9 mouse cellular contexts compared by ENCODE assay signal in the genomic region with DNA sequence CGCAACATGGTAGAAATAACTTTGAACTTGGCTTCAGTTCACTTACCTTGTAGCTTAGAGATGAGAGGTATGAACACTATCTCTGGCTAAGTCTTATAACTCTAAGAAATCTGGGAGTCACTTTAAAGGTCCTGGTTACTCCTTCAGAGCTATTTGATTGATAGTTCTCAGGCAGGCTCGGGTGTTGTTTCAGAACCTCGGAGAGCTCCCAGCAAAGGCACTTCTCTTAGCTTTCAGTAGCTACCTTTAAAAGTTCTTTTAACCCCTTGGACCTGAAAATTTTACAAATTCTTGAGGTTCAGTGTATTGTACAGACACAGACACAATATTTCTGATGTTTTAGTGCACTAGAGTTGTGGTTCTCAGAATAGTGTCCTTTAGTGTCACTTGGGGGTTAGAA. TPM values are rescaled to one million over a fixed set of nuclear protein-coding genes. Genes with fewer than 3 reads are reported as not detected.
DNase-seq lines count a peak whose midpoint lies in the region; ATAC-seq and TF ChIP-seq lines count a peak whose summit lies in the region.
"Had no signal": no experiment of that assay in that cellular context is flagged by ENCODE, and none has a peak within 500 bp of the region (broad histone marks: within the 10 kb centered on the region; RNA-seq: fewer than 3 reads in every experiment).

No protein-coding gene starts in this region.

- H3K27ac ChIP-seq in hindbrain, embryonic 10.5 days, result no peak overlapping the region
- no peak overlapping the region for H3K27ac ChIP-seq in hindbrain, embryonic 16.5 days (ENCODE audit: low read depth, low read length)
- no peak overlapping the region for H3K27ac ChIP-seq in ES-E14 (ENCODE audit: insufficient read depth, low read depth, low read length, poor library complexity, severe bottlenecking)
- H3K27ac ChIP-seq: limb, embryonic 13.5 days had no signal

- H3K4me1 ChIP-seq in hindbrain, embryonic 10.5 days (replicated peaks), result no peaks in the 10 kb centered on the region
- H3K4me1 ChIP-seq in hindbrain, embryonic 16.5 days (ENCODE audit: control insufficient read depth, insufficient read depth, low read depth, low read length), result no peaks in the 10 kb centered on the region
- H3K4me1 ChIP-seq in ES-E14 (ENCODE audit: control insufficient read depth in 2 of 2, insufficient read depth in 2 of 2, low read length in 2 of 2, poor library complexity in 1 of 2), result no peaks in the 10 kb centered on the region
- H3K4me1 ChIP-seq: limb, embryonic 13.5 days had no signal

- intact Hi-C loops in left cerebral cortex, postnatal 36 days (cut with DNase I), result no loop called here

- no peaks in the 10 kb centered on the region for H3K36me3 ChIP-seq in hindbrain, embryonic 10.5 days
- H3K36me3 ChIP-seq in hindbrain, embryonic 16.5 days (ENCODE audit: control insufficient read depth, insufficient read depth, low read length), result no peaks in the 10 kb centered on the region
- no peaks in the 10 kb centered on the region for H3K36me3 ChIP-seq in ES-E14 (ENCODE audit: control insufficient read depth, insufficient read depth, low read length, poor library complexity, severe bottlenecking)
- H3K36me3 ChIP-seq: limb, embryonic 13.5 days had no signal

- 60% methylated on average over 3 of the region's 3 CpGs for WGBS in hindbrain, embryonic 10.5 days
- 65% methylated on average over 3 of the region's 3 CpGs for WGBS in hindbrain, embryonic 16.5 days

- in situ Hi-C loops in ES-E14 (cut with MboI; ENCODE audit: low sequenced_read_pairs in 2 of 2, unreplicated experiment in 2 of 2), result no loop called here

- H3K9me3 ChIP-seq in hindbrain, embryonic 10.5 days, result no peaks in the 10 kb centered on the region
- no peaks in the 10 kb centered on the region for H3K9me3 ChIP-seq in hindbrain, embryonic 16.5 days (ENCODE audit: control insufficient read depth, low read length)
- no peaks in the 10 kb centered on the region for H3K9me3 ChIP-seq in ES-E14 (ENCODE audit: control insufficient read depth, insufficient read depth, low read depth, low read length)
- H3K9me3 ChIP-seq: limb, embryonic 13.5 days had no signal

- H3K4me2 ChIP-seq in hindbrain, embryonic 16.5 days (ENCODE audit: low read length), result no peak overlapping the region
- H3K4me2 ChIP-seq: limb, embryonic 13.5 days had no signal

- H3K9ac ChIP-seq in hindbrain, embryonic 16.5 days (ENCODE audit: low read depth, low read length), result no peak overlapping the region
- no peak overlapping the region for H3K9ac ChIP-seq in ES-E14 (ENCODE audit: insufficient read depth, low read depth, low read length, poor library complexity, severe bottlenecking)
- H3K9ac ChIP-seq: limb, embryonic 13.5 days had no signal

- peak; percentile 30 for DNase-seq in hindbrain, embryonic 10.5 days (ENCODE audit: low spot score)
- peak; percentile 54 for DNase-seq in ES-E14 (ENCODE audit: low read depth, low spot score)
- DNase-seq in embryo, embryonic 9.5 days (ENCODE audit: extremely low spot score), result peak; percentile 38
- DNase-seq in lung, postnatal 36 days, result peak; percentile 75
- no peak for DNase-seq in cerebellum, postnatal 10 days
- no peak for DNase-seq in left cerebral cortex, adult 8-10 months (ENCODE audit: low spot score in 2 of 2)
- DNase-seq in left cerebral cortex, postnatal 36 days (ENCODE audit: low spot score in 2 of 2), result no peak

- no peak overlapping the region for H3K4me3 ChIP-seq in hindbrain, embryonic 10.5 days
- no peak overlapping the region for H3K4me3 ChIP-seq in hindbrain, embryonic 16.5 days (ENCODE audit: low read length)
- no peak overlapping the region for H3K4me3 ChIP-seq in ES-E14 (ENCODE audit: insufficient read depth in 1 of 2, low read depth in 1 of 2, low read length in 2 of 2, poor library complexity in 1 of 2, severe bottlenecking in 1 of 2)
- H3K4me3 ChIP-seq: limb, embryonic 13.5 days had no signal

- ATAC-seq in hindbrain, embryonic 16.5 days, result no peak

- H3K27me3 ChIP-seq in hindbrain, embryonic 10.5 days (ENCODE audit: insufficient read depth, poor library complexity, severe bottlenecking), result no peaks in the 10 kb centered on the region
- no peaks in the 10 kb centered on the region for H3K27me3 ChIP-seq in hindbrain, embryonic 16.5 days (replicated peaks; ENCODE audit: control insufficient read depth, insufficient read depth, low read length)
- H3K27me3 ChIP-seq: limb, embryonic 13.5 days had no signal

TF ChIP-seq in ES-E14, 5 proteins besides CTCF, POLR2A, EP300 and RAD21:
- no peak for TF ChIP-seq ZNF384 (IDR thresholded peaks at IDR 0.05; ENCODE audit: low read depth, low read length)
- no peak for TF ChIP-seq ZC3H11A (IDR thresholded peaks at IDR 0.05; ENCODE audit: borderline replicate concordance, low read depth, low read length)
- no peak for TF ChIP-seq CHD2 (IDR thresholded peaks at IDR 0.05; ENCODE audit: low read depth, low read length)
- TF ChIP-seq HCFC1 (IDR thresholded peaks at IDR 0.05; ENCODE audit: borderline replicate concordance, insufficient read depth, low read length), result no peak
- TF ChIP-seq MAFK (IDR thresholded peaks at IDR 0.05; ENCODE audit: insufficient read depth, low read depth, low read length), result no peak
TF ChIP-seq in ES-E14: peak in this region for 0.

RNA-seq across cellular contexts. Expression of a gene that starts 52.3 kb away (rescaled TPM):
- 6.9 and 7.3 TPM in 2 replicates for polyA plus RNA-seq in hindbrain, embryonic 10.5 days (2016; fragmentation: Nextera tagmentation; extraction: Ambion mirVana)
- 8.6 and 9.0 TPM in 2 replicates for polyA plus RNA-seq in hindbrain, embryonic 16.5 days (2015; fragmentation: Nextera tagmentation; extraction: Ambion mirVana)
- 27.5 and 27.6 TPM in 2 replicates for total RNA-seq in ES-E14 (2012; rRNA removed)
- 10 to 100 TPM; 48.0 to 60.4 (median 57.8) TPM for total RNA-seq in left cerebral cortex, adult 8-10 months (2022)
- total RNA-seq in left cerebral cortex, postnatal 36 days (2021), result 10 to 100 TPM; 53.3 to 57.7 TPM

Comparison
In these comparisons a context has a peak if more than half of its experiments do, and no peak if none do; other contexts are left out.
1. DNase-seq: peak in hindbrain, embryonic 10.5 days (single experiment), ES-E14 (single experiment), embryo, embryonic 9.5 days (single experiment) and lung, postnatal 36 days (single experiment); none in cerebellum, postnatal 10 days (0 of 2), left cerebral cortex, adult 8-10 months (0 of 2) and left cerebral cortex, postnatal 36 days (0 of 2).